Mouse (Mus musculus): ENCODE data around the gene Inha. TPM values are rescaled to one million over a fixed set of nuclear protein-coding genes. Genes with fewer than 3 reads are reported as not detected.

The Inha gene
- total and polyA plus RNA-seq, 3 experiments = not detected

DNA sequence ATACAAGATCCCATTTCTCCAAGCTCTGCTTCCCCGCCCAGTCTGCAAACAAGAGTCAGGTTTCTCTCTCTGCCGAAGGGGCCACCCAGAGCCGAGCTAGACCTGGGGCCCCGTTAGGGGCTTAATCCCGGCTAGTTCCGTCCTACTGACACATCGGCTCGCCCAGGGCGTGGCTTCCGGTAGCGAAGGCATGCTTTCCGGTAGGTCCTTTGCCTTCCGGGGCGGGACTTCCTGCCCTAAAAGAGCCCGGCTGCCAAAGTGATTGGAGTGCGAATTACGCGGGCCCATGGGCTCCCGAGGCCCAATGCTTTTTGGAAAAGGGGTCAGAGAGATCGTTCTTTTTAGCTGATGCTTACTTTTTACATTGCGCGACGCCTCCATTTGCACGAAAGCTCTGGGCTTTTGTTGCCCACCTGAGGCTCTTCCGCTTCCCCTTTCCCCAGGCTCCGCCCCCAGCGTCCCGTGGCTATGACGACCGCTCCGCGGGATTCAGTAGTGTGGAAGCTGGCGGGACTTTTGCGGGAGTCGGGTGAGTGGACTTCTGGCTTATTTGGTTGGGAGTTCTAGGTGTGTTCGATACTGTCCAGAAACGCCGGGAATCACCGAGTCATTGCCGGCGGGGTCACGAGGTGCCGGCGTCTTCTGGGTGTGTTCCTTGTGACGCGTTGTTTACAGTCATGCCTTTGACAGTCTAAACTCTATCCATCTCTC lies 14.6 kb downstream of the Inha start, which contains the start of gene Stk11ip:
Gene Stk11ip, plus strand, starts transcription at position 209 of the 711 bp plus-strand sequence.
- DNase-seq (ENCODE audit: low read depth, low spot score) = peak; percentile 97
- peaks cover 0 to 11% of the 10 kb centered on the region in 2 experiments; a peak in 2 of 4 replicates for H3K36me3 ChIP-seq (ENCODE audit: control insufficient read depth in 1 of 2, insufficient read depth in 2 of 2, low read length in 2 of 2)
- H3K4me1 ChIP-seq (ENCODE audit: control insufficient read depth in 1 of 2, insufficient read depth in 2 of 2, low read length in 2 of 2) = peaks cover 0 to 8% of the 10 kb centered on the region in 2 experiments; a peak in 1 of 4 replicates
- H3K27me3 ChIP-seq (ENCODE audit: control insufficient read depth in 1 of 2, insufficient read depth in 2 of 2, low read length in 2 of 2) = no peaks in the 10 kb centered on the region; a peak in 1 of 4 replicates
- H3K9me3 ChIP-seq (replicated peaks; ENCODE audit: insufficient read depth, low read length) = no peaks in the 10 kb centered on the region
- peak within 1 kb of the TSS; percentile 92 for H3K9ac ChIP-seq (ENCODE audit: control insufficient read depth, low read depth, low read length, poor library complexity, severe bottlenecking)
- peak within 1 kb of the TSS; percentile 96 for H3K27ac ChIP-seq (ENCODE audit: control insufficient read depth, low read depth, low read length)
- peaks cover 2% of the 10 kb centered on the region; the same call in 1 of the 2 replicates for H3K79me2 ChIP-seq (ENCODE audit: control insufficient read depth, insufficient read depth, low read length, poor library complexity)
- peak within 1 kb of the TSS; percentile 67 to 90 for H3K4me3 ChIP-seq (ENCODE audit: control insufficient read depth in 1 of 2, insufficient read depth in 1 of 2, low read depth in 2 of 2, low read length in 2 of 2)
- TF ChIP-seq MAX (IDR thresholded peaks at IDR 0.05; ENCODE audit: low read length) (peak; percentile 75), NRF1 (IDR thresholded peaks at IDR 0.05; ENCODE audit: insufficient read depth, low read depth, low read length, poor library complexity, severe bottlenecking) (no peak), POLR2A (IDR thresholded peaks at IDR 0.05; ENCODE audit: control insufficient read depth in 1 of 2, insufficient read depth in 1 of 2, low read depth in 1 of 2, low read length in 2 of 2, poor library complexity in 1 of 2) (peak; percentile 89 to 96), ETS1 (IDR thresholded peaks at IDR 0.05; ENCODE audit: low read depth, low read length) (no peak; the same call in 1 of the 2 replicates), ZMIZ1 (IDR thresholded peaks at IDR 0.05; ENCODE audit: low read depth, low read length) (peak; percentile 88), POLR2AphosphoS5 (IDR thresholded peaks at IDR 0.05; ENCODE audit: borderline replicate concordance, low read depth, low read length) (no peak), EP300 (IDR thresholded peaks at IDR 0.05; ENCODE audit: low read depth in 1 of 2, low read length in 2 of 2) (peak in 1 of 2 experiments; percentile 50; a peak in 2 of 4 replicates), GATA1 (IDR thresholded peaks at IDR 0.05; ENCODE audit: low read depth, low read length) (no peak), TAL1 (IDR thresholded peaks at IDR 0.05; ENCODE audit: low read length) (no peak), TBP (IDR thresholded peaks at IDR 0.05; ENCODE audit: low read depth, low read length) (peak; percentile 80), ELF1 (IDR thresholded peaks at IDR 0.05; ENCODE audit: low read depth, low read length) (peak; percentile 90), SMC3 (IDR thresholded peaks at IDR 0.05; ENCODE audit: low read depth, low read length) (no peak), JUND (IDR thresholded peaks at IDR 0.05; ENCODE audit: low read depth, low read length) (no peak), CHD1 (IDR thresholded peaks at IDR 0.05; ENCODE audit: low read depth, low read length) (no peak), RCOR1 (IDR thresholded peaks at IDR 0.05; ENCODE audit: low read depth, low read length) (no peak), MXI1 (IDR thresholded peaks at IDR 0.05; ENCODE audit: low read depth, low read length) (peak; percentile 99), CHD2 (IDR thresholded peaks at IDR 0.05; ENCODE audit: low read length) (no peak), CTCF (IDR thresholded peaks at IDR 0.05 in 2 of 3, conservative IDR thresholded peaks at IDR 0.05 in 1 of 3; ENCODE audit: control insufficient read depth in 1 of 3, insufficient read depth in 1 of 3, low read depth in 2 of 3, low read length in 3 of 3, poor library complexity in 1 of 3, severe bottlenecking in 1 of 3) (no peak), UBTF (IDR thresholded peaks at IDR 0.05; ENCODE audit: borderline replicate concordance, insufficient read depth, low read depth, low read length) (no peak), POLR2AphosphoS2 (IDR thresholded peaks at IDR 0.05; ENCODE audit: low read length) (peak; percentile 94), MAZ (IDR thresholded peaks at IDR 0.05; ENCODE audit: low read depth, low read length) (peak; percentile 77; the same call in 1 of the 2 replicates), BHLHE40 (IDR thresholded peaks at IDR 0.05; ENCODE audit: borderline replicate concordance, low read depth, low read length) (no peak), MEF2A (IDR thresholded peaks at IDR 0.05; ENCODE audit: extremely low read depth, insufficient replicate concordance, low read depth, low read length, poor library complexity, severe bottlenecking) (no peak), SIN3A (IDR thresholded peaks at IDR 0.05; ENCODE audit: low read length) (peak; percentile 100), MYC (IDR thresholded peaks at IDR 0.05; ENCODE audit: low read depth, low read length) (peak; percentile 71), HCFC1 (IDR thresholded peaks at IDR 0.05; ENCODE audit: low read depth, low read length) (peak; percentile 87), RAD21 (IDR thresholded peaks at IDR 0.05; ENCODE audit: low read depth, low read length) (no peak), E2F4 (IDR thresholded peaks at IDR 0.05; ENCODE audit: borderline replicate concordance, low read depth, low read length) (no peak; the same call in 1 of the 2 replicates), TCF12 (IDR thresholded peaks at IDR 0.05; ENCODE audit: low read depth, low read length) (peak; percentile 58), MAFK (IDR thresholded peaks at IDR 0.05; ENCODE audit: borderline replicate concordance, low read depth, low read length) (no peak), USF2 (IDR thresholded peaks at IDR 0.05; ENCODE audit: borderline replicate concordance in 1 of 2, insufficient read depth in 1 of 2, low read depth in 1 of 2, low read length in 2 of 2) (no peak), ZKSCAN1 (IDR thresholded peaks at IDR 0.05; ENCODE audit: low read depth, low read length) (no peak), KAT2A (conservative IDR thresholded peaks at IDR 0.05; ENCODE audit: low read depth, low read length) (no peak; the same call in 1 of the 2 replicates), USF1 (IDR thresholded peaks at IDR 0.05; ENCODE audit: low read depth, low read length) (peak; percentile 75), MYB (IDR thresholded peaks at IDR 0.05; ENCODE audit: low read depth, low read length) (no peak), NELFE (IDR thresholded peaks at IDR 0.05; ENCODE audit: low read depth, low read length) (peak; percentile 90)
